In genomic region chr10:4391851-4392250, GRCm38 (mm10) we compare ENCODE assay signal across 8 mouse cellular contexts. TPM values are rescaled to one million over a fixed set of nuclear protein-coding genes. Genes with fewer than 3 reads are reported as not detected.
A peak's percentile ranks its signal among the peaks of the same experiment; 100 is the strongest.
DNase-seq lines count a peak whose midpoint lies in the region; ATAC-seq and TF ChIP-seq lines count a peak whose summit lies in the region.

No protein-coding gene starts in this region.

- H3K27ac ChIP-seq in cortical plate, adult 2 months (ENCODE audit: insufficient read depth, low read length), result no peak overlapping the region
- H3K27ac ChIP-seq in liver, postnatal 0 days (ENCODE audit: low read depth), result 0 out of 2 replicates have a peak overlapping the region, but pooled peaks have one; percentile 13

- H3K27me3 ChIP-seq in liver, postnatal 0 days (ENCODE audit: insufficient read depth, low read length), result no peaks in the 10 kb centered on the region

- peak; percentile 33 for DNase-seq in gastrocnemius, postnatal 14 days
- no peak for DNase-seq in gastrocnemius, postnatal 36 days
- peak; percentile 32 to 37 for DNase-seq in spleen, postnatal 36 days (ENCODE audit: low spot score in 2 of 2)
- no peak for DNase-seq in spleen, postnatal 14 days (ENCODE audit: low spot score in 2 of 2)
- DNase-seq in liver, postnatal 0 days, result peak; percentile 28
- peak; percentile 44 for DNase-seq in thymus, postnatal 0 days (ENCODE audit: low spot score)
- no peak for DNase-seq in ovary, postnatal 36 days (ENCODE audit: low spot score)

- H3K9ac ChIP-seq in liver, postnatal 0 days (replicated peaks), result no peak overlapping the region

- H3K9me3 ChIP-seq in liver, postnatal 0 days (ENCODE audit: low read length), result no peaks in the 10 kb centered on the region

- ATAC-seq in liver, postnatal 0 days, result no peak

- H3K36me3 ChIP-seq in liver, postnatal 0 days (replicated peaks; ENCODE audit: insufficient read depth, low read length), result peaks cover 9% of the 10 kb centered on the region; the same call in 1 of the 2 replicates

- peak overlapping the region; percentile 3; the same call in 1 of the 2 replicates for H3K4me2 ChIP-seq in liver, postnatal 0 days (ENCODE audit: low read depth, low read length)

- no peak for TF ChIP-seq EP300 in liver, postnatal 0 days (IDR thresholded peaks at IDR 0.05; ENCODE audit: low read depth)

- WGBS in liver, postnatal 0 days (ENCODE audit: insufficient replicate concordance), result 44% methylated on average over 6 of the region's 6 CpGs

- TF ChIP-seq POLR2A in cortical plate, adult 2 months (IDR thresholded peaks at IDR 0.05; ENCODE audit: extremely low read depth, insufficient read depth, low read length), result no peak

- no peak overlapping the region for H3K4me3 ChIP-seq in cortical plate, adult 2 months (ENCODE audit: insufficient read depth, low read length)
- H3K4me3 ChIP-seq in liver, postnatal 0 days (ENCODE audit: low read depth, low read length), result no peak overlapping the region

- TF ChIP-seq CTCF in cortical plate, adult 2 months (IDR thresholded peaks at IDR 0.05; ENCODE audit: extremely low read depth, insufficient read depth, low read length), result peak; percentile 46
- TF ChIP-seq CTCF in liver, postnatal 0 days (IDR thresholded peaks at IDR 0.05; ENCODE audit: low read depth), result peak; percentile 66

- intact Hi-C loops in gastrocnemius, postnatal 14 days (cut with DNase I; ENCODE audit: low total_unique reads), result no loop called here
- intact Hi-C loops in gastrocnemius, postnatal 36 days (cut with DNase I), result no loop called here

- H3K4me1 ChIP-seq in cortical plate, adult 2 months (ENCODE audit: control insufficient read depth, insufficient read depth, low read length), result peaks cover 18% of the 10 kb centered on the region
- peaks cover 34% of the 10 kb centered on the region for H3K4me1 ChIP-seq in liver, postnatal 0 days (ENCODE audit: insufficient read depth)

RNA-seq across cellular contexts. Expression of gene Zbtb2, which starts 3.9 kb away (rescaled TPM):
- 1 to 10 TPM; 4.2 to 4.5 TPM for total RNA-seq in gastrocnemius, postnatal 14 days (2021)
- total RNA-seq in gastrocnemius, postnatal 36 days (2021), result 1 to 10 TPM; 5.1 to 6.3 TPM
- polyA plus RNA-seq in cortical plate, adult 2 months (2012; rRNA removed), result 7.8 and 7.9 TPM in 2 replicates
- 3.1 TPM in 2 replicates for polyA plus RNA-seq in liver, postnatal 0 days (2015; fragmentation: Nextera tagmentation; extraction: Ambion mirVana)
- 21.0 and 21.2 TPM in 2 replicates for polyA plus RNA-seq in thymus, postnatal 0 days (2015; fragmentation: Nextera tagmentation; extraction: Ambion mirVana)

RNA-seq across cellular contexts. Expression of gene Rmnd1, which starts 40.3 kb away (rescaled TPM):
- total RNA-seq in gastrocnemius, postnatal 14 days (2021), result 10 to 100 TPM; 27.6 to 28.1 TPM
- 10 to 100 TPM; 38.5 to 42.1 TPM for total RNA-seq in gastrocnemius, postnatal 36 days (2021)
- polyA plus RNA-seq in cortical plate, adult 2 months (2012; rRNA removed), result 109 and 118 TPM in 2 replicates
- 15.6 and 16.6 TPM in 2 replicates for polyA plus RNA-seq in liver, postnatal 0 days (2015; fragmentation: Nextera tagmentation; extraction: Ambion mirVana)
- polyA plus RNA-seq in thymus, postnatal 0 days (2015; fragmentation: Nextera tagmentation; extraction: Ambion mirVana), result 37.1 and 38.7 TPM in 2 replicates

RNA-seq across cellular contexts. Expression of gene Armt1, which starts 40.4 kb away (rescaled TPM):
- total RNA-seq in gastrocnemius, postnatal 14 days (2021), result 1 to 10 TPM; 9.4 TPM
- total RNA-seq in gastrocnemius, postnatal 36 days (2021), result 10 to 100 TPM; 10.8 to 11.5 TPM
- 21.1 and 22.6 TPM in 2 replicates for polyA plus RNA-seq in cortical plate, adult 2 months (2012; rRNA removed)
- polyA plus RNA-seq in liver, postnatal 0 days (2015; fragmentation: Nextera tagmentation; extraction: Ambion mirVana), result 12.3 and 13.6 TPM in 2 replicates
- polyA plus RNA-seq in thymus, postnatal 0 days (2015; fragmentation: Nextera tagmentation; extraction: Ambion mirVana), result 33.4 and 37.8 TPM in 2 replicates

Comparison
In these comparisons a context has a peak if more than half of its experiments do, and no peak if none do; other contexts are left out.
1. DNase-seq: peak in gastrocnemius, postnatal 14 days (single experiment), spleen, postnatal 36 days (2 of 2), liver, postnatal 0 days (single experiment) and thymus, postnatal 0 days (single experiment); none in gastrocnemius, postnatal 36 days (0 of 2), spleen, postnatal 14 days (0 of 2) and ovary, postnatal 36 days (single experiment).